Mouse (Mus musculus): ENCODE measurements at regions not wholly inside any gene's neighbourhood (a gene's known extent, or its start where the extent isn't known, plus 50 kb on each side); places are given as distances from the start of the nearest gene placed in this dataset.

DNA sequence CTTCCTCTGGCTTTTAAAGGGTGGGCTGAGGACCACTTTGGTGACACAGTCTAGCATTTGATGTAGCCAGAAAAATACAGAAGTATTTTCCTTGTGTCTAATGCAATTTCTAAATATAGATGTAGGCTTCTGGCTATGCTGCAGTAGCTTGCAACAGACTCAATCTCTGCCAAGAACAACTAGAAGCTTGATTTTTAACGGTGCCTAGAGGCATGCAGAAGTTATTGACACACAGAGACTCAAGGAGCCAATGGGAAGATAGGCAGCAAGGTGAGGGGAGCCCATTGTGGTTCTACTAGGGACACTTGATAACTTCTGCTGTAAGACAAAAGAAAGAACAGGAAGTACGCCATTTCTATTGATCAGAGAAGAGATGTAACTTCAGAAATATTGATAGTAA is 94.1 kb upstream of the Osr1 start:
- no peak for ATAC-seq (ENCODE audit: low FRiP score, low TSS enrichment)
- Histone ChIP-seq H3K4me1 (ENCODE audit: control insufficient read depth, insufficient read depth, low read length) (no peaks in the 10 kb centered on the region), H3K4me3 (ENCODE audit: low read length) (no peak overlapping the region), H3K27me3 (ENCODE audit: control insufficient read depth, insufficient read depth, low read length) (no peaks in the 10 kb centered on the region), H3K9ac (ENCODE audit: low read depth, low read length) (no peak overlapping the region), H3K27ac (ENCODE audit: low read depth, low read length) (no peak overlapping the region), H3K9me3 (ENCODE audit: control insufficient read depth, low read length) (no peaks in the 10 kb centered on the region), H3K4me2 (replicated peaks; ENCODE audit: low read depth, low read length) (no peak overlapping the region), H3K36me3 (ENCODE audit: control insufficient read depth, insufficient read depth, low read length) (no peaks in the 10 kb centered on the region)
- 74% methylated on average over 2 of the region's 2 CpGs for WGBS

DNA sequence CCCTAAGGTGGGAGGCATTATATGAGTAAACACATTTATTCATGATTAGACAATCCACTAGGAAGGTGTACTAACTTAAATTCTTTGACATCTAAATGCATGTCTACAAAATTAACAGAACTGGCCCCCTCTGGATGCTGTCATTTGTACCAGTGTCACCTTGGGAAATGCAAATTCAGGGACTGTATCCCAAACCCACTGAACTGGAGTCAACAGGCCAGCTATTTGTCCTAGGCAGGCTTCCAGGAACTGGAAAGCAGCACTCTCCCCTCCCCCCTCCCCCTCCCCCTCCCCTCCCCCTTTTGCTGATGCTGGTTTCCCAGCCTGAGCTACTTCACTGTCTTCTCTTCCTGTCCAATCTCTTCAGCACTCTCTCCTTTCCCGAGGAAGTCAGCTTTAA is 91.7 kb upstream of the Osr1 start:
- H3K36me3 ChIP-seq (ENCODE audit: control insufficient read depth, insufficient read depth, low read length): no peaks in the 10 kb centered on the region
- H3K27me3 ChIP-seq (ENCODE audit: control insufficient read depth, insufficient read depth, low read length): no peaks in the 10 kb centered on the region
- H3K9ac ChIP-seq (ENCODE audit: low read depth, low read length): no peak overlapping the region
- no peaks in the 10 kb centered on the region for H3K9me3 ChIP-seq (ENCODE audit: control insufficient read depth, low read length)
- no peak overlapping the region for H3K4me2 ChIP-seq (replicated peaks; ENCODE audit: low read depth, low read length)
- H3K4me1 ChIP-seq (ENCODE audit: control insufficient read depth, insufficient read depth, low read length): no peaks in the 10 kb centered on the region
- no peak overlapping the region for H3K27ac ChIP-seq (ENCODE audit: low read depth, low read length)
- ATAC-seq (ENCODE audit: low FRiP score, low TSS enrichment): no peak
- WGBS: 25% methylated on average over 1 of the region's 1 CpGs
- no peak overlapping the region for H3K4me3 ChIP-seq (ENCODE audit: low read length)

DNA sequence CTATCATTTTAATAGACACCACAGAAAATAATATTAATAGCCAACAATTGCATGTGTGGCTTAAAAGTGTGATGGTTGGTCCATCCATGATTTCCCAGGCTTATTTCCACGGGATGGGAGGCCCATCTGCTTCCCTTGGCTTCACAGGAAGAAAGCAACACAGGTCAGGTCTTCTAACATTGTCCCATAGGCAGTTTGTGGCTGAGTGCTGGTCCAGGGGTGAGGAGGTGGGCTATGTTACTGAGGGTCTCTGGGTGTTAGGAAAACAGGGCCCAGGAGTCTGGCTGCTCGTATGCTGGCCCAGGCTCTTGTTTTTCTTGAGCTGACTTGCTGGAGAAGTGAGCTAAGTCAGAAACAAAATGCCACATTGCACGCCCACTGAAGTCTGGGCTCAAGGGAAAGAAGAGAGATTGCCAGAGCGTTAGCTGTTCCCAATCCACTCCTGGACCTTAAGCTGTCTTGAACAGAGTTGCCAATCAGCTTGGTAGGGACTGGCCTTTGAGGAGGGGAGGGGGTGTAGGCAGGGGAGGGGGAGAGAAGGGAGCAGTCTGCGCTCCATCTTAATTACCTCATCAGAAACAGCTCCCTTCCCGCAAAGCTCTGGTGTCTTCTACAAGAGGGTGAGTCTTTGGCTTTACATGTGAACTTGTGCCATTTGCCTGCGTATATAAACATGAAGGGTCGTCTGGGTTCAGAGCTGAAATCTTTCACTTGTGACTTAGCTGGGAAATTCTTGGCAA is 82.1 kb upstream of the Osr1 start:
- H3K27ac ChIP-seq (ENCODE audit: low read depth, low read length): no peak overlapping the region
- H3K36me3 ChIP-seq (ENCODE audit: control insufficient read depth, insufficient read depth, low read length): no peaks in the 10 kb centered on the region
- H3K9me3 ChIP-seq (ENCODE audit: control insufficient read depth, low read length): no peaks in the 10 kb centered on the region
- 48% methylated on average over 8 of the region's 8 CpGs for WGBS
- H3K4me3 ChIP-seq (ENCODE audit: low read length): no peak overlapping the region
- no peak for ATAC-seq (ENCODE audit: low FRiP score, low TSS enrichment)
- H3K4me1 ChIP-seq (ENCODE audit: control insufficient read depth, insufficient read depth, low read length): no peaks in the 10 kb centered on the region
- H3K27me3 ChIP-seq (ENCODE audit: control insufficient read depth, insufficient read depth, low read length): no peaks in the 10 kb centered on the region
- no peak overlapping the region for H3K4me2 ChIP-seq (replicated peaks; ENCODE audit: low read depth, low read length)
- H3K9ac ChIP-seq (ENCODE audit: low read depth, low read length): no peak overlapping the region

DNA sequence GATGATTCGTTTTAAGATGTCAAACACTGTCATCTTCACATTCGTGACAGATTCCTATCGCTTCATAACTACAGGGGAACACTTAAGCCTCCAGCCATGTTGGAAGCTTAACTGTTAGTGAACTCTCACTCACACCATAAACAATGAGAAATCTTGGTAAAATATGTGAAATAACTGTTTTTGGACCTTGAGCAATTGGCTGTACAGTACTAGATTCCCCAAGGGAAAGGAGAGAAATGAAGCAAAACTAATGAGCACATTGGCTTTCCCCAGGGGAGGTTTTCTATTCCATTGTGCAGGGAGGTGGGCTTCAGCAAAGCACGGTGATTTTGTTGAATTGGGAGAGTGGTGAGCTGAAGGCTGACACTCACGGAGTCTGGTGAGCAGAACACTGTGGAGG is 56.0 kb upstream of the Osr1 start:
- 82% methylated on average over 5 of the region's 5 CpGs for WGBS
- H3K9ac ChIP-seq (ENCODE audit: low read depth, low read length): no peak overlapping the region
- no peaks in the 10 kb centered on the region for H3K36me3 ChIP-seq (ENCODE audit: control insufficient read depth, insufficient read depth, low read length)
- no peaks in the 10 kb centered on the region for H3K4me1 ChIP-seq (ENCODE audit: control insufficient read depth, insufficient read depth, low read length)
- no peaks in the 10 kb centered on the region for H3K27me3 ChIP-seq (ENCODE audit: control insufficient read depth, insufficient read depth, low read length)
- H3K4me3 ChIP-seq (ENCODE audit: low read length): no peak overlapping the region
- H3K9me3 ChIP-seq (ENCODE audit: control insufficient read depth, low read length): no peaks in the 10 kb centered on the region
- H3K27ac ChIP-seq (ENCODE audit: low read depth, low read length): no peak overlapping the region
- no peak for ATAC-seq (ENCODE audit: low FRiP score, low TSS enrichment)
- no peak overlapping the region for H3K4me2 ChIP-seq (replicated peaks; ENCODE audit: low read depth, low read length)

DNA sequence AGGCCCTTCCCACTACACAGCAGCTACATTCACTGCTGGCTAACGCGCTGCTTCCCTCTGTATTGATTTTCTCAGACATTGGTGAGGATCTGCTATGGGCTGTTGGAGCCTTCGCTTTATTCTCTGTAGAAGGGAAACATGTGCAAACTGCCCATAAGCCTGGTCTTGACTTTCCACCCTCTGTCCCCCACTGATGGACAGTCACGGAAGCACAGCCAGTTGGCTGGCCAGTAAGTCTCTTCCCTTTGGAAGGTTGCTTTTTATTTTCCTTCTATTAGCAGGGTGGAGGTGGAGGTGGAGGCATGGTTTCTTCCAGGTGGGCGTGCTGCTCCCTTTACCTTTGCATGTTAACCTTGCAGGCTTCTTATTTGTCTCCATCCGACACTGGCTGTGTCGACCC is 51.1 kb upstream of the Osr1 start:
- no peaks in the 10 kb centered on the region for H3K36me3 ChIP-seq (ENCODE audit: control insufficient read depth, insufficient read depth, low read length)
- no peak overlapping the region for H3K4me3 ChIP-seq (ENCODE audit: low read length)
- H3K4me1 ChIP-seq (ENCODE audit: control insufficient read depth, insufficient read depth, low read length): no peaks in the 10 kb centered on the region
- no peak overlapping the region for H3K4me2 ChIP-seq (replicated peaks; ENCODE audit: low read depth, low read length)
- no peak overlapping the region for H3K27ac ChIP-seq (ENCODE audit: low read depth, low read length)
- no peaks in the 10 kb centered on the region for H3K9me3 ChIP-seq (ENCODE audit: control insufficient read depth, low read length)
- 86% methylated on average over 7 of the region's 7 CpGs for WGBS
- ATAC-seq (ENCODE audit: low FRiP score, low TSS enrichment): no peak
- no peak overlapping the region for H3K9ac ChIP-seq (ENCODE audit: low read depth, low read length)
- no peaks in the 10 kb centered on the region for H3K27me3 ChIP-seq (ENCODE audit: control insufficient read depth, insufficient read depth, low read length)

DNA sequence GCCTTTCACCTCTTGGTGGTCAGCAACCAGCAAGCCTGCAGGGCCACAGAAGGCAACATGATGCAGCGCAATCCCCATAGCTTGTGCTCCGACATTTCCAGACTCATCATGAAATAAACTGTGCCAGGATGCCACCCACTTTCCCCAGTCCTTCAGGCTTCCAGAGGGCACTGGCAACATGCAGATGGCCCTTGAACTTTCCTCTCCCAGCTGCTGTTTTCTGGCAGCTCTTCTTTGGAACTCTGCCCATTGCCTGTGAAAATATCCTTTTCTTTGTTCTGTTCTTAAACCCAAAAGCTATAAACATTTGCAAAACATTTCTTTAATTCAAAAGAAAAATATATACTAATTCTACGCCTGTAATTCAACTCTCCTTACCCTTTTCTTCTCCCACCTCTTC is 50.6 kb upstream of the Osr1 start:
- Histone ChIP-seq H3K36me3 (ENCODE audit: control insufficient read depth, insufficient read depth, low read length) (no peaks in the 10 kb centered on the region), H3K4me3 (ENCODE audit: low read length) (no peak overlapping the region), H3K4me2 (replicated peaks; ENCODE audit: low read depth, low read length) (no peak overlapping the region), H3K27me3 (ENCODE audit: control insufficient read depth, insufficient read depth, low read length) (no peaks in the 10 kb centered on the region), H3K27ac (ENCODE audit: low read depth, low read length) (no peak overlapping the region), H3K9ac (ENCODE audit: low read depth, low read length) (no peak overlapping the region), H3K4me1 (ENCODE audit: control insufficient read depth, insufficient read depth, low read length) (no peaks in the 10 kb centered on the region), H3K9me3 (ENCODE audit: control insufficient read depth, low read length) (no peaks in the 10 kb centered on the region)
- 78% methylated on average over 3 of the region's 3 CpGs for WGBS
- no peak for ATAC-seq (ENCODE audit: low FRiP score, low TSS enrichment)

All from kidney, embryonic 14.5 days (tissue).